Mouse (Mus musculus): ENCODE results near the gene Dnaic1. TPM values are rescaled to one million over a fixed set of nuclear protein-coding genes. Genes with fewer than 3 reads are reported as not detected.

Gene Dnaic1
- polyA plus RNA-seq, 1 experiment: not detected

DNA sequence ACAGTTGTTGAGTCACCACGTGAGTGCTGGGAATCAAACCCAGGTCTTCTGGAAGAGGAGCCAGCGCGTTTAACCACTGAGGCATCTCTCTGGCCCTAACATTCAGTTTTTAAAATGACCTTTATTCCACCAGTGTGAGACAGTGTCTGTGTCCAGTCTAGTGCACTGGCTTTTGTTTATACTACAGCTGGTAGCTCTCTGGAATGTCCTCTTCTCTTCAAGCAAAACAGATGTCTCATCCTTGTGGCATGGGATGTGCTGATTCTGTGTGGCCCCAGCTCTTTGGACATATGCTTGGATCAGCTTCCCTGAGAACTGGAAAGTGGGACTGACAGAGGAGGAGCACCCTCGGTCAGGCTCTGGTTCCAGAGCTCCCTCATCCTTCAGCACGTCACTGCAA, 34.7 kb upstream of the Dnaic1 start:
- TF ChIP-seq POLR2A (IDR thresholded peaks at IDR 0.05; ENCODE audit: borderline replicate concordance, low read depth, low read length) (no peak), CTCF (IDR thresholded peaks at IDR 0.05; ENCODE audit: low read depth, low read length) (no peak)
- no peak overlapping the region for H3K4me3 ChIP-seq (ENCODE audit: insufficient read depth, low read length)
- peaks cover 17% of the 10 kb centered on the region for H3K4me1 ChIP-seq (ENCODE audit: control insufficient read depth, insufficient read depth, low read length)
- H3K27ac ChIP-seq (ENCODE audit: insufficient read depth, low read depth, low read length): no peak overlapping the region

- H3K4me3 ChIP-seq (ENCODE audit: insufficient read depth, low read length): no peak overlapping the region
- no peak overlapping the region for H3K27ac ChIP-seq (ENCODE audit: insufficient read depth, low read depth, low read length)
- no peak for TF ChIP-seq POLR2A (IDR thresholded peaks at IDR 0.05; ENCODE audit: borderline replicate concordance, low read depth, low read length)
- no peak for TF ChIP-seq CTCF (IDR thresholded peaks at IDR 0.05; ENCODE audit: low read depth, low read length)
- no peaks in the 10 kb centered on the region for H3K4me1 ChIP-seq (ENCODE audit: control insufficient read depth, insufficient read depth, low read length)
Observed at GRCm38 (mm10) chr4:41542136-41542535, 27.4 kb upstream of the Dnaic1 start.

DNA sequence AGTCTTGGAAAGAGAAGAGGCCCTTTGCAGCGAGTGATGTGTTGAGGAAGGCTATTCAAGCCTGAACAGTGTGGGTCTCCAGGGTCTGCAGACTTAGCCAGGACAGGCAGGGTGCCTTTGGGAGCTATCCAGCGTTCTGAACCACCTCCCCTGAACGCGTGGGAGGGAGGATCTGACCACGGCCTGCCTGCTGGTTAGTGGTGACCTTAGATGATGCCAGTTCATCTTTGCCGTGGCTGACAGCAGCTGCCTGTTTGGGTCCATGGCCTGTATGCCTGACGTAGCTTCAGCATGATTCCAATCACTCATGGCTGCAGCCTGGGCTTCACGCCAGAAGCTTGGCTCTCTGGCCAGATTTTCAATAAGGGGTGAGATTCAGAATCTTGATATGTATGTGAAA, 23.6 kb upstream of the Dnaic1 start:
- TF ChIP-seq POLR2A (IDR thresholded peaks at IDR 0.05; ENCODE audit: borderline replicate concordance, low read depth, low read length) (no peak), CTCF (IDR thresholded peaks at IDR 0.05; ENCODE audit: low read depth, low read length) (no peak)
- Histone ChIP-seq H3K4me1 (ENCODE audit: control insufficient read depth, insufficient read depth, low read length) (no peaks in the 10 kb centered on the region), H3K4me3 (ENCODE audit: insufficient read depth, low read length) (no peak overlapping the region), H3K27ac (ENCODE audit: insufficient read depth, low read depth, low read length) (no peak overlapping the region)

DNA sequence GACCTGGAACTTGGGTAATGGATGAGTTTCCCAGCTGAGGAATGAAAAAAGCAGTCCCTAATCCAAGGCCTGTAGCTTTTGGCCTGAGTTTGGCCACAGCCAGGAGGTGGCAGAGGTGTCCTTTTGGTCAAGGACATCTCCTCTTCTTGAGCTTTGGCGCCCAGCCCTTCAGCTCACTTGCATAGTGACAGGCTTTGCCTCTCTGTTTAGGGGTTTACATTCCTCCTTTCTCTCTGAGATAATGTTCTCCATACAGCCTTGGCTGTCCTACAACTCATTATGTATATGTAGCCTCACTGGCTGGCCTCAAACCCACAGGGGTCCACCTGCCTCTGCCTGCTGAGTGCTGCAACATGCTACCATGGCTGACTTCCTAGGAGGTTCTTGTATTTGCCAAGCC, 22.5 kb upstream of the Dnaic1 start:
- H3K4me3 ChIP-seq (ENCODE audit: insufficient read depth, low read length): no peak overlapping the region
- H3K4me1 ChIP-seq (ENCODE audit: control insufficient read depth, insufficient read depth, low read length): no peaks in the 10 kb centered on the region
- TF ChIP-seq POLR2A (IDR thresholded peaks at IDR 0.05; ENCODE audit: borderline replicate concordance, low read depth, low read length) (no peak), CTCF (IDR thresholded peaks at IDR 0.05; ENCODE audit: low read depth, low read length) (no peak)
- H3K27ac ChIP-seq (ENCODE audit: insufficient read depth, low read depth, low read length): no peak overlapping the region

GRCm38 (mm10) chr4:41552529-41552928, 17.0 kb upstream of the Dnaic1 start:
- Histone ChIP-seq H3K27ac (ENCODE audit: insufficient read depth, low read depth, low read length) (no peak overlapping the region), H3K4me1 (ENCODE audit: control insufficient read depth, insufficient read depth, low read length) (peaks cover 35% of the 10 kb centered on the region), H3K4me3 (ENCODE audit: insufficient read depth, low read length) (no peak overlapping the region)
- peak; percentile 96 for TF ChIP-seq CTCF (IDR thresholded peaks at IDR 0.05; ENCODE audit: low read depth, low read length)
- TF ChIP-seq POLR2A (IDR thresholded peaks at IDR 0.05; ENCODE audit: borderline replicate concordance, low read depth, low read length): no peak

DNA sequence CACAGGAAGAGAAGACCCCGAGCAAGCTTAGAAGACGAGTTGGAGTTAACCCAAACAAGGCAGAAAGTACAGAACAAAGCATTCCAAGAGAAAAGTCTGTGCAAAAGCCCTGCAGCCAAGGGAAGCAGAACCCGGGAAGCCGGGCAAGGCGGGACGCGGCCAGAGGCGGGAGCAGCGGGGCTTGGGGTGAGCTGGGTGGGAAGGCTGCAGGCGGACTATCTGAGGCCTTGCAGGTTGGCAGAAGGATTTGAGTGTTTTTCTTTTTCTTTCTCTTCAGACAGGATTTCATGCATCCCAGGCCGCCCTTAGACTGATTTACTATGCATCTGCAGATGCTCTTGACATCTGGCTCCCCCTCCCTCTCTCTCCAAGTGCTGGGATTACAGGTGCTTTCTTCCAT, 16.5 kb upstream of the Dnaic1 start:
- H3K4me1 ChIP-seq (ENCODE audit: control insufficient read depth, insufficient read depth, low read length): peaks cover 40% of the 10 kb centered on the region
- H3K4me3 ChIP-seq (ENCODE audit: insufficient read depth, low read length): no peak overlapping the region
- no peak overlapping the region for H3K27ac ChIP-seq (ENCODE audit: insufficient read depth, low read depth, low read length)
- TF ChIP-seq CTCF (IDR thresholded peaks at IDR 0.05; ENCODE audit: low read depth, low read length): no peak
- TF ChIP-seq POLR2A (IDR thresholded peaks at IDR 0.05; ENCODE audit: borderline replicate concordance, low read depth, low read length): no peak

- Histone ChIP-seq H3K4me1 (ENCODE audit: control insufficient read depth, insufficient read depth, low read length) (peaks cover 54% of the 10 kb centered on the region), H3K4me3 (ENCODE audit: insufficient read depth, low read length) (peak overlapping the region; percentile 33), H3K27ac (ENCODE audit: insufficient read depth, low read depth, low read length) (peak overlapping the region; percentile 97)
- TF ChIP-seq CTCF (IDR thresholded peaks at IDR 0.05; ENCODE audit: low read depth, low read length): no peak
- no peak; the same call in 1 of the 2 replicates for TF ChIP-seq POLR2A (IDR thresholded peaks at IDR 0.05; ENCODE audit: borderline replicate concordance, low read depth, low read length)
Observed at GRCm38 (mm10) chr4:41554994-41555663, 14.4 kb upstream of the Dnaic1 start.

DNA sequence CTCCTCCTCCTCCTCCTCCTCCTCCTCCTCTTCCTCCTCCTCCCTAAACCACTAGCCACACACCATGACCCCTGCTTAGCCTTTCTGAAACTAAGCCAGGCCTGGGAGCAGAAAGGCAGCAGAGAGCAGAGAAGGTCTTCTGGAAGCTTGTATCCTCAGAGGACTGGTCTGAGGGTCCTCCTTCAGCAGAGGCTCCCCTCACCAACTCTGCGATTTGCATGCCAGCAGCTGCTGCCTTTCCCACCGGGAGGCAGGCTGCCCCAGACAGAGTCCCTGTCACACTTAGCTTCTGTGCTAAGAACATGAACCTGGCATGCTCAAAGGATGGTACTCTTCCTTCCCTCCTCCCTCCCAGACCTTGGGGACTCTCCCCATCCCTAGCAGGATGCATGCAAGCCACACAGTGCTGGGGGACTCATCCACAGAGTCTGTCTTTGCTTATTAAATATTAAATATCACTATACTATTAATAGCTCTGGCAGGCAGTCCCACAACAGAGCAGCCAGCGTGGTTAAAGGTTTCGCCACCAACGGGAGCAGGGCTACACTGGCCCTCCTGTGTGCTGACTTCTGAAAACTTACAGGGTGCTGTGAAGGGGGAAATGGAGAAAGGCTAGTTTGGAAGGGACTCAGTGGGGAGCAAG, 13.1 kb upstream of the Dnaic1 start:
- Histone ChIP-seq H3K4me1 (ENCODE audit: control insufficient read depth, insufficient read depth, low read length) (peaks cover 54% of the 10 kb centered on the region), H3K27ac (ENCODE audit: insufficient read depth, low read depth, low read length) (peak overlapping the region; percentile 97), H3K4me3 (ENCODE audit: insufficient read depth, low read length) (no peak overlapping the region)
- TF ChIP-seq POLR2A (IDR thresholded peaks at IDR 0.05; ENCODE audit: borderline replicate concordance, low read depth, low read length) (no peak), CTCF (IDR thresholded peaks at IDR 0.05; ENCODE audit: low read depth, low read length) (no peak)

- no peak for TF ChIP-seq POLR2A (IDR thresholded peaks at IDR 0.05; ENCODE audit: borderline replicate concordance, low read depth, low read length)
- TF ChIP-seq CTCF (IDR thresholded peaks at IDR 0.05; ENCODE audit: low read depth, low read length): no peak
- H3K27ac ChIP-seq (ENCODE audit: insufficient read depth, low read depth, low read length): peak overlapping the region; percentile 97
- H3K4me1 ChIP-seq (ENCODE audit: control insufficient read depth, insufficient read depth, low read length): peaks cover 54% of the 10 kb centered on the region
- H3K4me3 ChIP-seq (ENCODE audit: insufficient read depth, low read length): no peak overlapping the region
Observed at GRCm38 (mm10) chr4:41557092-41557491, 12.5 kb upstream of the Dnaic1 start.

DNA sequence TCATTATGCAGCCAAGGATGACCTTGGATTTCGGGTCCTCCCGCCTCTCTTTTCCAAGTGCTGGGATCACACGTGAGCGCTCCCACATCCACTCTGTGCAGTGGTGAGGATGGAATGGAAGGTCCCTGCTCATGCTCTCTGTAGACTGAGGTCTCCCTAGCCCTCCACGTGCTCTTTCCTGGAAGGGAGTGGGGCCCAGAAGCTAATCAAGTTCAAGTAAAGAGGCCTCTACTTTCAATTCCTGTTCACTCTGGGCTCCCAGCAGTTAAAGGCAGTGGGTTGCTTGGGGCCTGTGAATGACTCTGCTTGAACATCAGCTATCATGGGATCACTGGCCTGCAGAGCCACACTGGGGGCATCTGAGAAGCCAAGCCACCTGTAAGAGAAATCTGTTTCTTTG, 6.3 kb upstream of the Dnaic1 start:
- H3K4me1 ChIP-seq (ENCODE audit: control insufficient read depth, insufficient read depth, low read length): peaks cover 54% of the 10 kb centered on the region
- H3K27ac ChIP-seq (ENCODE audit: insufficient read depth, low read depth, low read length): peak overlapping the region; percentile 14
- no peak for TF ChIP-seq CTCF (IDR thresholded peaks at IDR 0.05; ENCODE audit: low read depth, low read length)
- no peak for TF ChIP-seq POLR2A (IDR thresholded peaks at IDR 0.05; ENCODE audit: borderline replicate concordance, low read depth, low read length)
- no peak overlapping the region for H3K4me3 ChIP-seq (ENCODE audit: insufficient read depth, low read length)

Measured in bone marrow macrophage, adult 2 months (primary cell).